Mouse (Mus musculus) naive thymus-derived CD4-positive, alpha-beta T cell, adult 2 months (primary cell): ENCODE results near the gene Ifrd2.

ENCODE experiments used
- DNase-seq: peaks from one replicate; pipeline ENCODE4 v3.0.0-alpha.2; 2011; ENCODE audit warnings: low read depth

Ifrd2 gene

GRCm38 (mm10) chr9:107575579-107576356, 11.7 kb upstream of the Ifrd2 start:
- DNase-seq: no peak

GRCm38 (mm10) chr9:107576357-107577107, 10.9 kb upstream of the Ifrd2 start, which contains the start of gene Hyal1:
Gene Hyal1, plus strand, starts transcription at chr9:107576927.
- no peak for DNase-seq

GRCm38 (mm10) chr9:107577871-107578270, 9.6 kb upstream of the Ifrd2 start:
- no peak for DNase-seq

GRCm38 (mm10) chr9:107578587-107578986, 8.9 kb upstream of the Ifrd2 start, which contains the start of gene Naa80:
Gene Naa80, plus strand, starts transcription at chr9:107578887.
- DNase-seq: no peak

- DNase-seq: no peak
Observed at GRCm38 (mm10) chr9:107579023-107579900, 8.2 kb upstream of the Ifrd2 start.

GRCm38 (mm10) chr9:107580501-107581317, 6.7 kb upstream of the Ifrd2 start, which contains the start of gene Hyal3:
Gene Hyal3, plus strand, starts transcription at chr9:107580818.
- peak; percentile 93 for DNase-seq

- no peak for DNase-seq
Observed at GRCm38 (mm10) chr9:107581584-107581983, 5.9 kb upstream of the Ifrd2 start.

GRCm38 (mm10) chr9:107582509-107583062, 4.9 kb upstream of the Ifrd2 start:
- DNase-seq: no peak

GRCm38 (mm10) chr9:107583174-107583573, 4.3 kb upstream of the Ifrd2 start:
- no peak for DNase-seq

- DNase-seq: no peak
Observed at GRCm38 (mm10) chr9:107586504-107586903, 938 bp upstream of the Ifrd2 start.

- DNase-seq: no peak
Observed at GRCm38 (mm10) chr9:107587833-107588639, 594 bp downstream of the Ifrd2 start.

GRCm38 (mm10) chr9:107590058-107590772, 2.8 kb downstream of the Ifrd2 start:
- DNase-seq: no peak

- no peak for DNase-seq
Observed at GRCm38 (mm10) chr9:107590773-107591060, 3.3 kb downstream of the Ifrd2 start.

GRCm38 (mm10) chr9:107593101-107593976, 5.9 kb downstream of the Ifrd2 start:
- DNase-seq: no peak

GRCm38 (mm10) chr9:107594281-107595062, 7.0 kb downstream of the Ifrd2 start:
- no peak for DNase-seq

GRCm38 (mm10) chr9:107596619-107597569, 9.5 kb downstream of the Ifrd2 start:
- no peak for DNase-seq

- no peak for DNase-seq
Observed at GRCm38 (mm10) chr9:107598385-107598784, 10.9 kb downstream of the Ifrd2 start.
